Mouse (Mus musculus): ENCODE results near the gene Trim27.

DNA sequence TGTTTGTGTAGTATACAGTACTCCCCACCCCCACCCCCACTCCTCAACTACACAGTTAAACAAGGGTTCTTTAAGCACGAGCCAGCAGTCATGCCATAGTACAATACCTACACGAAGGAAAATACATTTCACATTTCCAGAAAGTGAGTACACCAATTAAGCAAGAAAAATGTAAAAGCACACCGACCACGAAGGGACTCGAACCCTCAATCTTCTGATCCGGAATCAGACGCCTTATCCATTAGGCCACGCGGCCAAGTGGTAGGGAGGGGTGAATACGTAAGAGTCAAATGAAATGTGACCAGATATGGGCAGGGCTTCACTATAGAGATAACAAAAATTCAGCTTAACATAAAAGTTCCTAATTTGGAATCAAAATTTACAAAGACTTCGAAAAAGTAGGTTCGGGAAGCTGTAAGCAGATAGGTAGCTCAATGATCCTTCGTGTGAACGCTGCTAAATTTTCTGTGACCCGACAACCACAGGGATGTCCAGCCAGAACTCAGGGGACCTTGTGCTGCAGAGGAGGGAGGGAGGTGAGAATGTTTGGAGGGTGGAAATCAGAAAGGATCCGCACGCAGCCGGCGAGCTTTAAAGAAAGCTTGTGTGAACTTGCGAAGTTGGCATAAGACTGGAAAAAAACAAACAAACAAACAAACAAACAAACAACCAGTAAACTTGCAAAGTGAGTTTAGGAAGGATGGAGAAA lies 36.2 kb downstream of the Trim27 start:
- TF ChIP-seq TAL1 (IDR thresholded peaks at IDR 0.05; ENCODE audit: low read length) (no peak), GATA1 (IDR thresholded peaks at IDR 0.05; ENCODE audit: low read length) (no peak)

All from erythroblast, embryonic 14.5 days (primary cell).